Mouse (Mus musculus): ENCODE measurements around the gene Cdh6. TPM values are rescaled to one million over a fixed set of nuclear protein-coding genes. Genes with fewer than 3 reads are reported as not detected.

Cdh6 gene
- total RNA-seq (2021) = under 1 TPM; 0.69 to 1.00 TPM
- long read RNA-seq, experiment 1 = 0 reads
- long read RNA-seq, experiment 2, partial matches to known transcripts = 0 of 1 reads
- long read RNA-seq, experiment 2, other reads (novel, unspliced or antisense) = 1 of 1 reads

DNA sequence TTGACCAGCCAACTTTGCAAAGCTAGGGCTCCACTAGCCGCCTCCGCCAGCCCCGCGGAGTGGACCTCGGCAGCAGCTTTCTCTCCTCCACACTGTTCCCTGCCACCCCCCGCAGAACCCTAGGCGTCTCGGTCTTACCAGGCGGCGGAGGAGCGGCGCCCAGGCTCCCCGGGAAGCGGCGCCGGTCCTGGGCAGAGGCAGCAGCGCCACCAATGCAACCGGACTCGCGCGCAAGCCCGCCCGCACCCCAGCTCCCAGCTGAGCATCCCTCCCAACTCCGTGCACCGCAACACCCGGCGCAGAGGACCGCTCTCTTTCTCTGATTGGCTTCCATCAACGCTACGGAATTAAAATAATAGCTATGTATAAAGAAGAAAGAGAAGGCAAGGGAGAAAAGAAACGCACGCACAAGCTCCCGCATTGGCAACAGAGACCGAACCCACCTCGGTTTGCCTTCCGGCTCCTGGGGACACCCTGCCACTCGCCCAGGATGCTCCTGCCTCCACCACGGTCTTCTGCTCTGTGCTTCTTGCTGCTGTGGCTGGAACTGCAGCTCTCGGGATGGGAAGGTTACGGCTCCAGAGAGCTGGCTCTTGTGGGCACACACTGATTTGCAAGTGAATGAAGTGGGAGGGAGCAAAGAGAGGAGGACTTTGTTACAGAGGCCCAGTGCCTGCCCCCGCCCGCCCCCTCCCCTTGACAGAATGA lies at the start of gene Cdh6:
Cdh6 (minus strand) TSS at position 605 of the 708 bp plus-strand sequence.
- intact Hi-C loops (cut with DNase I) = loop anchor here (10.0 kb wide), 1 partner anchor 682 kb away; no protein-coding TSS in a partner anchor

DNA sequence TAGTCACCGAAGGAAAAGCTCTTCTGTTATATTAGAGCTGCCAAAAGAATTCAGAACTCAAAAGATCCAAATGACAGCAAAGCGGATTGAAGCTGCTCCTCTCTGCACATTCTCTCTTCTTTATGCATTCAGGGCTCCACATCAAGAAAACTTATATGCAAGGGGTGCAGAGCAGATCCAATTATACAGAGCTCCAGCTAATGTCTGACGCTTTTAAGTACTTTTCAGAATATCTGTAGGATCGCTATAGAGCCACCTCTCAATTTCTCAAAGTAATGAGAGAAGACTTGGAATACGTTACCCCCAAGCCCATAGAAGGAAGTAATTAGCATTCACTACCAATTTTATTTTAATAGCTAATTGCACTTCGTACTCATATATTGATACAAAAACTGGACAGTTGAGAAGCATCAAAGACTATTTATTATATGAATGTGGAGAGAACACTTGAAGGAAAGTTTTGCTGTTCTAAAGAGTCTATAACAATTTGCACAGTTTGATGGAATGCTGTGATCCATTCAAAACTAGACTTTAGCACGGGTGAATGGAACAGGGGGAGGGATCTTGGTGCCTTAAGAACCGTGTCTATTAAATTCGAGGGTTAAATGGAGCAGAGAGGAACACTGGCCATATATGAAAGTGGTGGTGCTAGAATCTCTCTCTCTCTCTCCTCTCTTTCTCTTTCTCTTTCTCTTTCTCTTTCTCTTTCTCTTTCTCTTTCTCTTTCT lies 46.4 kb upstream of the Cdh6 start:
- no peak for DNase-seq
- intact Hi-C loops (cut with DNase I) = no loop called here

More for the DNA sequence above, at the start of gene Cdh6:
- peak; percentile 25 to 30 for DNase-seq

DNA sequence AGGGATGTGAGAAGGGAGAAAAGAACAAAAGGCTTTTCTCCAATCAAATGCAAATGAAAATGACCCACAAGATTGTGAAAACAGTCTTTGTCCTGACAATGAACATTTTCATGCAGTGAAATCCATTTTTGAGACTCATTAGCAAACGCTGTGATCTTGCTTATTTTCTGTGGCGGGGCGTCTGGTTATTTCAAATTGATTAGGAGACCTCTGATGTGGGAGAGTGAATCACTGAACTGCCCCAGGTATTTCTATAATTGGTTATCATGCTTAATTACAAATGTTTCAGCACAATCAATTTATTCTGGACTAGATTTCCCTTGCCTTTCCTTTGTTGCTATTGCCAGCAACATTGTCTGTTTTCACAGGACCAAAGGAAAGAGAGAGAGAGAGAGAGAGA lies 44.3 kb upstream of the Cdh6 start:
- no peak for DNase-seq
- intact Hi-C loops (cut with DNase I) = no loop called here

DNA sequence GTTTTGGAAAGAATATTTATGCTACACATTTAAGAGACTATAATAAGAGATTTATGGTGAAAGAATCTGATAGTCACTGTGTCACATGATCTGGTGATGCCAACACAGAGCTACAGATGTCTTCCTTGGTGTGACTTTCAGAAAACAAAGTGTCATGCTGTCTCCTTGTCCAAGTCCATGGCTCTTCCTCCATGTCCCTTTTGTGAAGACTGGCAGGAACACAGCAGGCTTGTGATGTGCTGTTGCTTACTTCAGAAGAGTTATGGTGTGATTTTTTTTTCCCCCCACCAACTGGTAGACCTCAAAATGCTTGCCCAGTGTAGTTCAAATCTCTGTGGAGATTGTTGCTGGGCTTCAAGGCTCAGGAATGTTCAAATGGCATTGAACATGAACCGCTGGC lies 43.7 kb upstream of the Cdh6 start:
- intact Hi-C loops (cut with DNase I) = no loop called here
- no peak for DNase-seq

DNA sequence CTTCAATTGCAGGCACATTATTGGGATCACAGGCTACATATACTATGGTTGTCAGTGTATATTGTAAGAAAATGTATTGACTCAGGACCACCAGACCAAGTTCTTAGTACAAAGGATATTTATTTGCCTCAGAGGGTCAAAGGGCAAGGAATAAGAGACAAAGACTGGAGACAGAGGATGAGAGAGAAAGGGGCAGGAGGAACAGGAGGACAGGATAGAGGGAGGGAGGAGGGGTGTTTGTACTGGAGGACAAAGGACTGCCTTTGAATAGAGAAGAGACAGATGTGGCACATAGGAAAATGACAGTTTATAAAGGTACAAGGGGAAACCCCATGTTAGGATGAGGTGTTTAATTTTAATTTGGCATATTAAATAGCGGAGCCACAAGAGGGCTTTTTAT lies 39.5 kb upstream of the Cdh6 start:
- intact Hi-C loops (cut with DNase I) = no loop called here

DNA sequence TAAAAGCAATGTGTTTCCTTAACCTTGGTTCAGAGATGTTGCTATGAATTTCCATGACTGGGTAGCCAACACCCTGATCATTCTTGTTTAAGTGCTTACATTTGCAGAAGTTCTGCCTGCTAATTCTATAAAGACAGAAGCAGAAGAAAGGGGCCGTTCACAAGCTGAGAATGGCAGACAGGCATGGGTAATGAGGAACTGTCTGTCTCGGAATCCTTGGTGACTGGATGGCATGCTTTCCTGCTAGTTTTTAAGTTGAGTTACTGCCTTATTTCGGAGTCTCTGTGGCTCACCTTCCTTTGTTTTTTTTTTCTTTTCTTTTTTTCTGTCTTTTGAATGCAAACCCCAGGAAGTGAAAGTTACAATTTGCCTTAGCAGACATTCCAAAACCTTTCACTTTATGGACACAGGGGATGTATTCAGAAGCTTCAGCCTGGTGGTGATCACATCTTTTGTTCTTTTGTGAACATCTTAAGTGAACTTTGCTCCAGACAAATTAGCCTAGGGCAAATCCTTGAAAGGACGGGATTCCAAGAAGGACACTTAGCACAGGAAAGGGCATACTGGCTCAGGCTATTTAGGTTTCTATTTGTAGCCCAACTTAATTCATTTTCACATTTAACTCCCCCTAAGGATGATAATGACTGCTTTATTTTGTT lies 38.7 kb upstream of the Cdh6 start:
- no peak for DNase-seq
- intact Hi-C loops (cut with DNase I) = no loop called here

More for the DNA sequence above, 39.5 kb upstream of the Cdh6 start:
- no peak for DNase-seq

DNA sequence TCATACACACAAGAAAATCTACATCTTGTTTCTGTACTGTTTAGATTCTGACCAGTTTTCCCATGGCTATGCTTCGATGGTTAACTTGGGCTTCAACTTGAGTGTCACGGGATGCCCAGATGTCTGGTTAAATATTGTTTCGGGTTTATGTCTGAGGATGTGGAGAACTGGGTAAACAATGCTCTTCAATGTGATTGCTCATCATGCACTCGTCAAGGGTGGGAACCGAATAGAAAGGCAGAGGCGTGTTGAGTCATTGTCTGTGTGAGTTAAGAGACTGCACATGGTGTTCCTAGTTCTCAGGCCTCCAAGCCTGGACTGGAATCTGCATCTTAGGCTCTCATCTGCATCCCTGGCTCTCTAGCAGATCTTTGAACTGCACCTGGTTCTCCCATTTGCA lies 36.7 kb upstream of the Cdh6 start:
- no peak for DNase-seq
- intact Hi-C loops (cut with DNase I) = no loop called here

DNA sequence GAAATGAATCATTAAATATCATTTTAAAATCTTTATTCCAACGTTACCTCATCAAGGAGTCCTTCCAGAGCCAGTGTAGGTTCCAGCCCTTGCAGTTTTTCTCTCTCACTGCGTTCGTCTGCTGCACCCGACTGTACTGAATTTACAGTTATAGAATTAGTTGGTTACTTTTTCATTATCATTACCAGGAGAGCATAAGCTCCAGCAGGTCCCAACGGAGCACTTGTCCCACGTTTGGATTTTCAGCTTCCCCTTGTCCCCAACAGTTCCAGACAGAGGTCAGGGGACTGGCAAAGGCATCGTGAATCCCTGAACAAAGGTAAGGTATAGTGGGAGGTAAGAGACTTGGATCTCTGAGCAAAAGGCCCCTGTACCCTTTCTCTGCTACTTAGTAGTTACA lies 35.2 kb upstream of the Cdh6 start:
- no peak for DNase-seq
- intact Hi-C loops (cut with DNase I) = no loop called here

DNA sequence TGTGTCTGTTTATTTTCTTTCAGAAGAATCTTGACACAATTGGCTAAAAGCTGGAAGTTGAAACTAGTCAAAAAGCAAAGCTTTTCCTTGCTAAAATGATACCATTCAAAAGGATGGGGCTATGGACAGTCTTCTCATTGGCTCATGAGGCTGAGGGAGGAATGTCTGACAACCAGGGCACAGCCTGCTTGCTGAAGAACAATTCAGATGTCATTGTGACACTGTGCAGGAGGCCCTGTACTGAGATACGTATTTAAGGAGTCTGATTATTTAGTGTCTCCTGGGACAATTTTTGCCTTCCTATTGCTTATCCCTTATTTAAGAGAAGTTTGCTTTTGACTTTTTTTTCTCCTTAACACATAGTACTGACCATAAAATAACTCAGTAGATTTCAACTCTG lies 22.8 kb upstream of the Cdh6 start:
- DNase-seq = no peak
- intact Hi-C loops (cut with DNase I) = no loop called here

DNA sequence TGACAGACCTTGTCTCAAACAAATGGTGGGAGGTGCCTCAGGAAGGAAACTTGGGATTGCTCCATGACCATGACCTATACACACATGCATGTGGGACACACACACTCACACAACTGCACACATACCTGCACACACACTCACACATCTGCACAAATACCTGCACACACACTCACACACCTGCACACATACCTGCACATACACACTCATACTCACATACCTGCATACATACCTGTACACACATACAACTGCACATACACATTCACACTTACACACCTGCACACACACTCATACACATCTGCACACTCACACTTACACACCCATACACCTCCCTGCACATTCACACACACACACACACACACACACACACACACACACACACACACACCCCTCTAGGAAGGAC lies 20.6 kb upstream of the Cdh6 start:
- DNase-seq = no peak
- intact Hi-C loops (cut with DNase I) = no loop called here

DNA sequence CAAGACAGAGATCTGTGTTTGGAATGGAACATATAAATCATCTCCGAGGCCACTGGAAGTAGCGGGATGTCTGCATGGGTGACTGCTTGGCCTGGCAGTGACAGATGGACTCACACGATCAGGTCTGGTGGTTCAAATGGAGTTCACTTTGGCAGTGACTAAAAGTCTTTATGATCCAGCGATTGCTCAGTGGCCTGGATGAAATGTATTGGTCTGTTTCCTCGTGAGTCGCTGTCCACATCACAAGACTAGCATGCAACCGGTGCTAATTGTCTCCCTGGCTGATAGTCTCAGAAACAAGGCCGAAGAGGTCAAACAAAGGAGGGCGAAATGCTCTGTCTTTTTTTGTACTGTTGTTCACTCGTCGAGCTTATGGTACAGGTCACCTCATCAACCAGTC lies 19.6 kb upstream of the Cdh6 start:
- no peak for DNase-seq
- intact Hi-C loops (cut with DNase I) = no loop called here

DNA sequence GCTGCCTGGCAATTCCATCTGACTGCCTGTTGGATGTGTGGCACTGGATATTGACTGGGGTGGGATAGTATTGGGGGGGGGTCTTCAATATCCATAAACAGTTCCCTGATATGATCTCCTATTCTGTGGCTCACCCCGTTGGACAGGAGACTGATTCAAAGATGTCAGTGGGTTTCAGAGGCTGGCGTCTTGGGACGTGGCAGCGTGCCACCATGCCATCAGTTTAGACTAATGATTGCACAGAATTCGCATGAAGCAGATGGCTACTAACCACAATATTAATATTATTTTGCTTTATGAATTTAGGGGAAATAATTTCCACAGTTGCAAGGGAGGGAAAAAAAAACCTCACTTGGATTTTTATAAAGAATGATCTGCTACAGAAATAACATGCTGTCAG lies 10.2 kb upstream of the Cdh6 start:
- DNase-seq = no peak
- intact Hi-C loops (cut with DNase I) = no loop called here

DNA sequence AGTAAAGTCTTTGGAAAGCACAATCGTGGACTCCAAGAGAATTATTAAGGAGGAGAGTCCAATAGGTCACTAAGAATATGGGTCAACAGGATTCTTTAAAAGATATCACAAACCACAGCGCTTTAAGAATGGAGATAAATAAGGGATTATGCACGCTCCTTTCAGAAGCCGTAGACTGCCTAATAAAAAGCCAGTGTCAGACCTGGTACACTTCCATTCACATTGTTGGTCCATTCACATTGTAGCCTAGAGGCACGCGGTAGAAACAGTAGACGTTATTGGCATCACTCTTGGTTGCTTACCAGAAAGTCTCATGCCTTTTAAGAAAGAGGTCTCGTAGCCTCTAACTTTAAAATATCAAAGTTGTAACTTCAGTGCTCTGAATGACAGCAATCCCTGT lies 8.0 kb upstream of the Cdh6 start:
- intact Hi-C loops (cut with DNase I) = no loop called here
- DNase-seq = no peak

DNA sequence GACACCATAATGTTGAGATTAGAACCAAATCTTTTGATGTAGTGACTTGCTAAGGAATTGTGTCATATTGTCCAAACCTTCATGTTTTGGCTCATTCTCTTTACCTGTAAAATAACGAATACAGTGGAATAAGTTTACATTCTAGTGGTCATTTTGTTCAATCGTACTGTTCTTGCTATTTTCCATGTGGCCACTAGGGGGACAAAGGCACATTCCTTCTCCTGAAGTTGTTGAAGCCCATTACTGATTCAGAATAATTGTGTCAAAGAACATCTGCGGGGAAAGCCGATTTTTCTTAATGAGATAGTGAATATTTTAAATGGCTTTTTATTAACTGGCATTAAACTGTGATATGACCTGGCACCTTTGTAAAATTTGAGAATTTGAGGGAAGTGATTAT lies 7.5 kb upstream of the Cdh6 start:
- DNase-seq = peak in 1 of 2 experiments; percentile 15
- intact Hi-C loops (cut with DNase I) = no loop called here

DNA sequence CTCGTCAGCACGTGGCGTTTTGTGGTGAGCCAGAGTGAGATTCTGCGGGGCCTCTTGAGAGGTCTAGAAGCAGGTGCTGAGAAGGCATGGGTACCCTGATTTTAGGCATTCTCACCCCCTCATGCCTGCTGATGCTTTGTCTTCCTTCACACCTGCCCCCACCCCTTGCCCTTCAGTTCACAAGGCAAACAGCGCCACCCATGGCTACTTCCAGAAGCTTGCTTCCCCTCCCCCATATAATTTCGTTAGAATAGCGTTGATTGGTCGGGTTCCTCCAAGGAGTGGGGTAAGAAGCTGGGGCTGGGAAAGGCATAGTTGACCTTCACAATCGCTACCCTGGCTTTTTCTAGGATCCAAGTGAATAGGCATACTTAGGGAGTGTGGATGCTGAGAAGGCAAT lies 2.5 kb upstream of the Cdh6 start:
- intact Hi-C loops (cut with DNase I) = loop anchor here (10.0 kb wide), 1 partner anchor 679 kb away; no protein-coding TSS in a partner anchor
- DNase-seq = no peak

DNA sequence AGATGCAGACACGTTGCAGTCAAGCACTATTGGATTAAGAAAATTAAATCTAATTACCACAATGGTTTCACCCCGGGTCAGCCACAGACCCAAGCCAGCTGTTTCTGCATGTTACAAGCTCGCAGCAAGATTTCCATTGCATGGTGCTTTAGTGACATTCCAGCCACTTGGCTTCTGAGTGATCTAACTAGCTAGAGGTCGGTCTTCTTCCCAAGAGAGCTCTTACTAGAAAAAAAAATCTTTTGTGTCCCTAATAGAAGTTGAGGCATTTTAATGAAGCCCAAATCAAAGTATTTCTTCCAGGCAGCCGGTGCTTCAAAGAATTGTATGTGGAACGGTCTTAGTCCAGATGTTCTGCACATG lies 1.1 kb upstream of the Cdh6 start:
- DNase-seq = no peak
- intact Hi-C loops (cut with DNase I) = loop anchor here (10.0 kb wide), 1 partner anchor 680 kb away; no protein-coding TSS in a partner anchor

DNA sequence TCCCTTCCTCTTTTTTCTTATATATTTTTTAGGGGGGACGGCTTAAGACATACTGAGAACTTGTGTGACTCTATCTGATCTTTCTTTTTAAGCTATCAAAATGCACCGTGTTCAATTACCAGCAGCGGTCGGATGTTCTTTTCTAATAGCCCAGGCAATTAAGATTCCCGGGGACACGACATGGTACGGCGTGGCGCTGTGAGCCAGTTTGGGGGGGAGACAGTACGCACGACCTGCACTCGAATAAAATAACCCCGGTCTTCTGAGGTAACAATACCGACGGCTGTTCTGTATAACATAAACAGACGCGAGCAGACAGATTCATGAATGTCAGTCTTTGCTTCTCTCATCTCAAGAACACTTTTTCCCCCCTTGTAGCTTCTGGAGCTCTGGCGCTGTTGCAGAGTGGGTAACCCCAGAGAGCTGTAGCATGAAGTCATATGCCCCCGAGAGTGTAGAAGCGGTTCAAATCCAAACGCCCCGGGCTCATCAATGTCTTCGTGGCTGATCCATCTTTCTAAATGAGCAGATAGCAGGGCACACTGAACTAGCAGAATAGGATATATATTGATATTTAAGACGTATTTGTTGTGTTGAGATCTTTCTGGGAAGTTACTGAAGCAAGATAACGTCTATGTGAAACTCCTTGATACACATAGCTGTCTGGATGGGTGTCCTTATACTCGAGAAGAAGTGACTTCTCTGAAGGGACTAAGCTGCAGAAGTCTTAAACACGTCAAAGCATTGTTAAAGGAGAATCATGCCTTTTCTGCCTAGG lies 554 bp upstream of the Cdh6 start:
- no peak for DNase-seq
- intact Hi-C loops (cut with DNase I) = loop anchor here (10.0 kb wide), 1 partner anchor 681 kb away; no protein-coding TSS in a partner anchor

DNA sequence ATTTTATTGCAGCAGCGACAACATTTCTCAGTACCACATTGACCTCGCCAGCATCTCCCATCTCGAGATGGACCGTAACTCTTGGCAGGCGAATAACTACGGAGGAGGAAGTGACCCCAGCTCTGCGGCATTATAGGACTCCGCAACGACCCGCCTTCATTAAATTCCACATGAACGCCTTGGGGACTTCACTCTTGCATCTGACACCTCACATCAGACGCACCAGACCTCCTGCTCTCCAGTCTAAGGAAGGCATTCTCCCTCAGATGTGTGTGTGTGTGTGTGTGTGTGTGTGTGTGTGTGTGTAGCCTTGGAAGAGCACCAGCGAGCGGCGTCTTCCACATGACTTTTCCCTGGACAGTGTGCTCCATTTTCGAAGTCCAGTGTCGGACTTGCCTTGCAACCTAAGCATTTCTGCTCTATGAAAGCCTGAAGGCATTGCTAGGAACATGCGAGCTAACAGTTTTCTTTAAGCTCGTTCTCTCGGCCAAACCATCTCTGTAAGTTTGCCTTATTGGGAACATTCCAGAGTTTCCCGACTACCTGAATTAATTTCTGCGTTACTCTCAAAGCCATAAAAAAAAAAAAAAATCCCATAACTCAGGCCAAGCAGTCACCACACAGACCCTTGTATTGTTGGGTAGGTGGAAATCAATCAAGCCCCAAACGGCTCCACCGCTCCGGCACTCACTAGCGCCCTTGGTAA lies 957 bp downstream of the Cdh6 start:
- intact Hi-C loops (cut with DNase I) = loop anchor here (10.0 kb wide), 1 partner anchor 682 kb away; no protein-coding TSS in a partner anchor

DNA sequence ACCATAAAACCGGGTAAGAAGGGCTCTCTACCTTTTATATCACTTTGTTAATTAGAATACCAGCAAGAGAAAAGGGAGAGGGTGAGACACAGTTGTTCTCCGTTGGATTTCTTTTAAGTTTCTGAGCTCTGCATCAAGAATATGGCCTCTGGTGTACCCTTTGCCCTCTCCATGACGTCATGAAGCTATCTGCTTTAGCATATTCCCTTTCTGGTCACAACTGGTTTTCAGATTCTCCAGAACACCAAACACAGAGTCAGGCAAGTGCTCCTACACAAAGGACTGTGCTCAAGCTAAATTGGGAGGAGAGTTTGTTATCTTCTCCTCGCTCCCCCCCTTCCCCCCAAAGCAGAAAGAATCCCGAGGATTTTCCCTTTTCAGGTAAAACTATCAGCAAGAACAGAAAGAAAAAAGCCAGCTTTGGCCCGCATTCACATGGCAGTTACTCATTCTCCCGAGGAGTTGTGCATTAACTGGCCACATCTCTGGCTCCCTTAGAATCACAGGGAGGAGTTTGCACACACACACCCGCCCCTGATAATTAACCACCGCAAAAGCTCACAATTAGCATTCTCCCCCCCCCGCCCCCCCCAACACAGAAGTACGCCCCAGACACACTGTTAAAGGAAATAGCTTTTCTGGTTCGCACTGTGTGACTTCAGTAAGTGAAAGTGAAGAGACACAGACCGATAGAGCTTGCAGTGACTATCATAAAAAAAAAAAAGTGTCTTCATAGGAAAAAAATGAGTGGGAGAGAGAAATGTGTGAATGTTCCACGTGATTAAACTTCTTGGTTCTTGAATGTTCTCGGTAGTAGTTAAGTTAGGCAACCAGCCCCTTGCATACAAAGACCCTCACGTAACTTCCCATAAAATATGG lies 1.8 kb downstream of the Cdh6 start:
- intact Hi-C loops (cut with DNase I) = loop anchor here (10.0 kb wide), 1 partner anchor 683 kb away; no protein-coding TSS in a partner anchor
- DNase-seq = no peak

More for the DNA sequence above, 957 bp downstream of the Cdh6 start:
- DNase-seq = no peak

Data from heart, postnatal 14 days (tissue).